Mouse (Mus musculus) heart, postnatal 0 days (tissue): ENCODE results near the gene Tmem198.

Source experiments
- CTCF ChIP-seq: IDR thresholded peaks from 2 replicates; pipeline ENCODE4 v1.5.1; 2016; ENCODE audit warnings: antibody characterized with exemption, control low read depth, low read depth
- EP300 ChIP-seq: IDR thresholded peaks from 2 replicates; pipeline ENCODE4 v1.6.1; 2016; ENCODE audit warnings: antibody characterized with exemption, low read depth

DNA sequence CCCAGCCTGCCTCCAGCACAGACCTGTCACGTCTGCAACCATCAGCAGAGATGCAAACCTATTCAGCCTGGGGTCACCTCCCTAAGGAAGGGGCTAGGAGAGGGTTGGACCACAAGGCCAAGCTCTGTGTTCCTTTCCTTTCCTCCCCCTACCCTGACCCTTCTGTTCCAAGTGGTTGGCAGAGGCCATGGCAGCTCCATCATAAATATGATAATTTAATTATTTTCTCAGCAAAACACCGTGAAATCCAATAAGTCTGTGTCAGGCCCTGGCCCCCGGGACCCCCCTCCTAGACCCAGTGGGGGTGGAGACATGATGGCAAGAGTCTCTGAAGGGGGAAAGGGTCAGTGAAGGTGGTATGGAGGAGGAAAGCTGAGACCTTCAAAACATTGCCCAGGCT is 35.1 kb upstream of the Tmem198 start:
- TF ChIP-seq CTCF = no peak
- TF ChIP-seq EP300 = no peak
